Mouse (Mus musculus) right cerebral cortex, postnatal 4 days (tissue): ENCODE results near the gene Axin2.

Experiments
- DNase-seq: peaks from one replicate; pipeline ENCODE4 v3.0.0-alpha.2; 2022

Axin2 gene

DNA sequence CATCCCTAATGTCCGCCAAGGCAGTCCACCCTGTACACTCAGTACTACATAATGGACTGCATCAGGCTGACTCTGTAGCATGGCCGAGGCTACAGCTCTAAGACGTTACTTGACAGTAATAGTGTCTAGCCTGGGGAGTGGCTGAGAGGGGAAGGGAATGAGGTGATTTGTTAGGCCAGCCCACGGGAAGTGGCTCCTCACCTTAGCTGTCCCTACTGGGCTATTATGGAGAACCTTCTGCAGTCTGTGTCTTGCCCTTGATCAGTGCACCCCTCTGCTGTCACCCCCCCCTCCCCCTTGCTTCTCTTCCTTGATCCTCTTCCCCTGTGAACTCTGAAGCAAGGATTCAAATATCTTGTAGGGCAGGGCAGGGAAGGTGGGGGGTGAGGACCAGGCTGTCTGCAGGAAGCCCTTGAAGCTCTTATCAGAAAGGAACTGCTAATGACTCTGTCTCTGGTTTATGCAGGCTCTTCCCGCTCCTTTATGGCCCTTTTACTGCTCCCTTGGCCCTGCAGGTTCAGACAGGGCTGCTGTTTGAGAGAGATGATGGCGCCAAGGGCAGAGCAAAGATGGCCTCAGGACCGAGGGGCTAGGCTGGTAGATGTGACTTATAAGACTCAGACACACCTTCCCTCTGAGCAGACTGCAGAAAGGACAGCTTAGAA is 13.4 kb upstream of the Axin2 start:
- DNase-seq: no peak

DNA sequence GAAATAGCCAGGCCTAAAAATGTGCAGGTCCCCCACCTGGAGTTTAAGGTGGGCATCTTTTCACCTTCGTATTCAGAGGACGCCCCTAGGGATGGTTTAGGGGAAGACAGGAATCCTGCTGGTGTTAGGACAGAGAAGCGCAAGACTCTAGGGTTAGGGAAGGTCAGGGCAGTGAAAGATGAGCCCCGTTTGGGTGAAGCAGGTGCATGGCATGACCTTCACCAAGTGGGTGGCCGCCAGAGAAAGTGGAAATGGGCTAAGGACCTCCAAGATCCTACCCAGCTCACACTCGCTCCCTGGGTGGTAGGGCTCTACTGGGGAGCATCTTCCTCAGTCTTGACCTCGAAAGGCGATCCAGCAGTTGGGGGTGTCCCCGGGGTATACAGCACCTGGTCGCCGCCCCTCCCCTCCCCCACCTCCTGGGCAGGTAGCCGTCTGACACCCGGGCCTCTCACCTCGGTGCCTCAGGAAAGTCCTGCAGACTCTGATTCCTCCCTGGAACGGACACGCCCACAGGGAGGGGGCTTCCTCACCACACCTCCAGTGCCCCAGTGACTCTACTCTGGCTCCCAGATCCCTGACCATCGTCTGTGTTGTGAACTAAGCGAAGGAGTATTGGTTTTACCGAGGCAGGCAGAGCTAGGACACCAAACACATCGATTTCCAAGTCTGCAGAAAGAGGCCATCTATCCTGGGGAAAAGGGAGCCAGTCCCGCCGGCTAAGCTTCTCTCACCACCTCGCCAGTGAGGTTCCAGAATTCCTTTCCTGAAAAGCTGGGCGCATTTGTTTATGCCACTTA is 10.6 kb upstream of the Axin2 start:
- no peak for DNase-seq

DNA sequence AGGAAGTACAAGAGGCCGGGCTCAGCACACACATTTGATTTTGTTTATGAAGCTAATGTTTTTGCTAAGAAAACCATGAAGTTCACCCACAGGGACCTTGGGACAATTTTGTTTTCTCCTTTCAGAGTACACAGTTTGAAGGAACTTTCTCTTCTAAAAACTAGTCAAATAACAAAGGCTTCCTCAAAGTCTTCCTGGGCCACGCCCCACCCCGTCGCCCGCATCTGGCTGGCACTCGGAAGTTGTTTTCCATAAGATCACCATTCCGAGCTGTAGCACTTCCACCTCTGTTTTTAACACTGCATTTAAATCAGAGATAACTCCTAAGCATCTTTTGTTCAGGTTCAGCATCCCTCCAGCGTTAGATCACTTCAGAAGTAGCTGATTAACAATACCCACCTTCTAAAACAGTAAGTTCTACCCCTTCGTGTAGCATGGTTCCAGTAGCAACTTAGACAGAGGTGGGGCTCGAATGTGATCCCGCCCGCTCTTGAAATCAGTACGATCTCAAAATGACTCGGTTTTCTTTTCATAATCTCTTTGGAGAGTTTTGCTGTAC is 9.7 kb upstream of the Axin2 start:
- DNase-seq: no peak

DNA sequence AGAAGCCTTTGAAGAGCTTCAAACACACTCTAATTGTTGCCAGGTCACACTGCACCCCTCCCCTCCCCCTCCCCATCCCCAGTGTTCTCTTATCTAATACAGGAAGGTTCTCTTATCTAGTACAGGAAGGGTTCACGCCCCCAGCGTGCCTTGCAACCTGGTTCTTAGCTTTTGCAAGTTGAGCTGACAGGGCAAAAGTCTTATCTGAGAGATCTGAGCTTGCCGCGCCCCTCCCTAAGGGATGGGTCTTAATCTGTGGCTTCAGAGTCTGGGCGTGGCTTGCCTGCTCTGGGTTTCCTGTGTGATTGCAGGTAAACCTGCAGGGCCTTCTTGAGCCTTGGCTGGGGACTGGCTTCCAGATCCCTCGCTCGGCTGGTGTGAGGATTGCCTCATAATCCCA is 9.2 kb upstream of the Axin2 start:
- DNase-seq: no peak

DNA sequence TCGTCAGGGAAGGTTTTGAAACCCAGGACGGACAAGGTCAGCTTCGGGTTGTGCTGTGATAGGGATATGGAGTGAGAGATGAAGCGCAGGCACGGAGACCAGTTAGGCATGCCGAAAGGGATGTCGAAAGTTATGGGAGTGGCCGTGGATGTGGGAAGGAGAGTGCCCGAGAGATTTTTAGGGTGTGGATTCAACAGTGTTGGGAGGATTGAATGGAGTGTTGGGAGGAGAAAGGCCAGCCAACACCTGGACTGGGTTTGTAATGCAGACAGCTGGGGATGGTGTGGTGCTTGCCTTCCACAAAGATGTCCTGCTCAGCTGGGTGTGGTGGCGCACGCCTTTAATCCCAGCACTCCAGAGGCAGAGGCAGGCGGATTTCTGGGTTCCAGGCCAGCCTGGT is 8.0 kb upstream of the Axin2 start:
- no peak for DNase-seq

DNA sequence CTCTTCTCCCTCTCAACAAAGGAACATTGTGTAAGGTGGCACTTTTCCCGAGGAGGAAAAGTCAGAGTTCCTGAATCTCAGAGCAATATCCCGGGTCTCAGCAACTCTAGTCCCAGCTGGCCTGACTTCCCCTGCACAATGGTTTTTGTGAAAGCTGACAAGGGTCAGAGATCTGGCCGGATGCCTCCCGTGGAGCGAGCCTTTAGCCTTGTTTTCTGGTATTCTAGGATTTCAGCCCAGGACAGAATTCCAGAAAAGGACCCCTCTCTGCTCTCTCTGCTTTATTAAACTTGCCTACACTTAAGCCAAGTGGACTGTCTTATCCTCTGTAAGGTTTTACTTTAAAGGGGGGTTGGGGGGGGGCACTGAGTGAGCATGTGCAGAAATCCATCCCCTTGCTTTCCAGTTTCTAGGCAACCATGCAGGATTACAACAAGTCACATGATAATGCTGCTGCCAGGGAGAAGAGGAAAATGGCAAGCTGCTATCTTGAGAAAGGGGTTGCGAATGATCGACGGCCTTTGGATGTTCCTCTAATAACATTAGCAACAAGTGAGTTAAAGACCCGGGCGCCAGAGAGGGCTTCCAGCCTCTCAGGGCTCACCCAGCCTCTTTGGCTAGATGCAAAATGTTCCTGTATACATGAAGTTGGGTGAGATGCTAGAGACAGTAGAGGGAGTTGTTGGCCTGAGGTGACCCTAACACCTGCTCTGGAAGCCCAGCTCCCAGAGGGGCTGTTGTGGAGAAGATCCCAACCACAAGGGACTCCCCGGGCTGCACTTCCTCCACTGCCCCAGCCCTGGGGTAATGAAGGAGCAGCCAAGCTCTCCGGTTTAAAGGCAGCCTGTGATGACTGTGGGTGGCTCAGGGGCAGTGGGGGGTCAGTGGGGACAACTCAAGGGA is 2.5 kb upstream of the Axin2 start:
- no peak for DNase-seq

DNA sequence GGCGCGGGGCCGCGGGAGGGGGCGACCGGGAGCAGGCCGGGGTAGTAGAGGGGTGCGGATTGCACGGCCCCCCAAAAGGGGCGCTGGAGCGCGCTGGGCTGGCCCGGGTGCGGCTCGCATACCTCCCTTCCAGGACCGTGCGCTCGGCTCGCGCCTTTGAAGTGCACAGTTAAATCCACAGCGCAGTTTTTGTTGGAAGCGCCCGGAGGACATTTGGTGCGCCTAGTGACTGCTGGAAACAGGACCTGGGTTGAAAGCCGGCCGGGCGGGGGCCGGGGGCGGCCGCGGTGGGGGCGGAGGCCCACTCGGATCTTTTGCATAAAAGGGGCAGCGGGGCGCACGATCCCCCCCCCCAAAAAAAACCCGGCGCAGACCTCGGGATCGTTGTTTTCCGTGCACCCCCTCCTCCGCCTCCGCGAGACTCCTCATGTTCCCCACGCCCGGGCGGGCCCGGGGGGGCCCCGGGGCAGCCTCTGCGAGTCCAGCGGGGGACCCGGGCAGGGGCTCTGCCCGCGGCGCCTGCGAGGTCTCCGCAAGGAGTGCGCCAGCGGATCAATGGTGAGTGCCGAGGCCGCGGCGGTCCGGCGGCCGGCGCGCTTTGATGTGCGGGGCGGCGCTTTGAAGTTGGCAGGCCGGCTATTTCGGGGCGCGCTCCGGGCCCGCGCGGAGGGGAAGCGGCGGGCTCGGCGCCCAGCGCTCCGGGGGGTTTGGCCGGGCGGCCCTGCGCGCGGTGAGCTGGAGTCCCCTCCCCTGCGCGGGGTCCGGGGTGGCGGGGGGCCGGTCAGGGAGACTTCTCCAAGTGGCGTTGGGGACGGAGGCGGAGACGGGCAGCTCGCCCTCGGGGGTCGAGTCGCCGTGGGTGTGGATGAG is 722 bp downstream of the Axin2 start:
- peak; percentile 74 for DNase-seq

DNA sequence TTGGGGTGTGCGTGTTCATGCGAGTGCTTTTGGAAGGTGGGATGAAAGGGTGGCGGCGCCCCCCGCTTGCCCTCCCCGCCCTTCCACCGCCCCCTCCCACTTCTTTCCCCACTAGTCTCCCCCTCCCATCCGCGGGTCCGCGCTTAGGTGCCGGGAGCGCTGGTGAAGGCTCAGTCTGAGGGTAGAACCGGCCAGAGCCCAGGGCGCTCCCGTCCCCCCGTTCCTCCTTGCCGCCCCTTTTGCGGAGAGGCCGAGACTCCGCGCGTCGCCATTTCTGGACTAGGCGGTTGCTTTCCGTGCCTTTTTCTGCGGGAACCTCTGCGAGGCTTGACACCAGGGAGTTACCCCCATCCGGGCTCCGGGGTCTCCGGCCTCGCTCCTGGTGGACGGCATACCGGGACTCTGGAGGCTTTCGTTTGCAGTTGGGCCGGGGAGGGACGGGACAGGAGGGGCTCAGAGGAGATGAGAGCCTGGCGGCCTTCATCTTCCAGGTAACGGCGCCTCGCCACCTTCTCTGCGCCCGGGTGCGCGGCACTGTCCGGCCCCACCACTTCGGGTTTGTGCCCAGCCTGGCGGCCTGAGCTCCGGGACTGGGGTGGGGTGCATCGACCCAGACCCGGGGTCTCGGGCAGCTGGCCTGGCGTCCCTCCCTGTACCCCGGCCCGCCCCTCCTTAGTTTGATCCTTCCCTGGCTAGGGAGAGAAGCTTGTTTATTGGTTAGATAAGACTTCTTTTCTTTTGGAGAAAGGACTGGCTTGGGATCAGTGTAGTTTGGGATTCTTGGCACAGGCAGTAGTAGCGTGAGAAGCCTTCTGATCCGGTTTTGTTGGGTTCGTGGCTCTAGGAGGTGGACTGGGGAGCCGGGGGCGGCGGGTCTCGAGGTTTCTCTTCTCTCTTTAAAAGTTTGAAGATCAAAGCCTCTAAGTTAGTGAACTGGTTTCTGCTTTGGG is 1.6 kb downstream of the Axin2 start:
- peak; percentile 43 for DNase-seq

DNA sequence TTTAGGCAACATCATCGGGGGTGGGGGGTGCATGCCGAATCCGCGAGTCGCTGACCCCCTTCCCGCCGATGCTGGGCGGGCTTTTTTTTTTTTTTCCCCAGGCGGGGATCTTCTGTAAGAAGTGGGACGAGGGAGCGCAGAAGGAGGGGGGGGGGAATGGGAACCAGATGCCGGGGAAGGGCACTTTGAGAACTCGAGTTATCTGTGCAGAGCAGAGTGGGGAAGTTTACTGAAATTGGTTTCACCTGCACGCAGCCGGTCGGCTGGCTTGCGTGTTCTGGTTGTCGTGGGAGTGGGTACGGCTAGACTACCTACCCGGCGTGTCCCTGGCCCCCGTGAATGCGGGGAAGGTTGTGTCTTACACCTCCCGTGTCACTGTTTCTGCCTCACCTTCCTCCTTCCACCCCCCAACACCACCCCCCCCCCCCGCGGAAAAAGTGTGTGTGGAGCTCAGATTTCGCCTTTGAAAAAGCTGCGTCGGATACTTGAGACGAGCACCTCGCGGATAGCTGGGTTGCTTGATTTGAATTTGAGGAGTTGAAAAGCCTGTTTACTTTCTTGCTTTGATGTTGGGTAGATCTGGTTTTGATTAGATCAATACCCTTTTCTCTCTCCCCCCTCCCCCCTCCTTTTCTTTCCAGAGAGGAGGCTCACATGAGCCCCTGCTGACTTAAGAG is 2.5 kb downstream of the Axin2 start:
- no peak for DNase-seq

DNA sequence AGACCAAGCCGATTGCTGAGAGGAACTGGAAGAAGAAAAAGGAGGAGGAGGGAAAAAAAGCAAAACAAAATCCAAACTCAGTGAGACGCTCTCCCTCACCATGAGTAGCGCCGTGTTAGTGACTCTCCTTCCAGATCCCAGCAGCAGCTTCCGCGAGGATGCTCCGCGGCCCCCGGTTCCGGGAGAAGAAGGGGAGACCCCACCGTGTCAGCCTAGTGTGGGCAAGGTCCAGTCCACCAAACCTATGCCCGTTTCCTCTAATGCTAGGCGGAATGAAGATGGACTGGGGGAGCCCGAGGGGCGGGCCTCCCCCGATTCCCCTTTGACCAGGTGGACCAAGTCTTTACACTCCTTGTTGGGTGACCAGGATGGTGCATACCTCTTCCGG is 3.0 kb downstream of the Axin2 start:
- no peak for DNase-seq

DNA sequence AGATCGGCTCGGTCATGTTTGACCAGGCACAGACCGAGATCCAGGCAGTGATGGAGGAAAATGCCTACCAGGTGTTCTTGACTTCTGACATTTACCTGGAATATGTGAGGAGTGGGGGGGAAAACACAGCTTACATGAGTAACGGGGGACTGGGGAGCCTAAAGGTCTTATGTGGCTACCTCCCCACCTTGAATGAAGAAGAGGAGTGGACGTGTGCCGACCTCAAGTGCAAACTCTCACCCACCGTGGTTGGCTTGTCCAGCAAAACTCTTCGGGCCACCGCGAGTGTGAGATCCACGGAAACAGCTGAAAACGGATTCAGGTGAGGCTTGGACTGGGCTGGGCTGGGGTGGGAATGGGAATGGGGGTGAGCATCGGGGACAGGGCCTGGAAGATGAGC is 3.6 kb downstream of the Axin2 start:
- DNase-seq: no peak

DNA sequence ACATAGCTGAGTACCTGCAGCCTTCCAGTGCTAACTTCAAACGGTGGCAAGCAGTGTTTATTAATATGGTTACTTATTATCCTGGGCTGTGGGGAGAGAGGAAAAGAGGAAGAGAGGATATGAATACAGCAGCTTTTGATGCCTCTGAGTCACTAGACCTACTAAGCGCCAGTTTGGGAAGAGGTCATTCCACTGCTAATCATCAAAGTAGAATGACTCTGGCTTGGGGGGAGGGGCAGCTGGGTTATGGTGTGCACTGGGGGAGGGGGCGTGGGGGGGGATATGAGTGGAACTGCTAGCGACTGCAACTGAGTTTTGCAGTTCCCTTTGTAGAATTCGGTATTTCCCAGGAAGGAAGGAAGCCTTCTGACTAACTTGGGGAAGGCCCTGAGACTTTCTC is 4.2 kb downstream of the Axin2 start:
- DNase-seq: no peak

DNA sequence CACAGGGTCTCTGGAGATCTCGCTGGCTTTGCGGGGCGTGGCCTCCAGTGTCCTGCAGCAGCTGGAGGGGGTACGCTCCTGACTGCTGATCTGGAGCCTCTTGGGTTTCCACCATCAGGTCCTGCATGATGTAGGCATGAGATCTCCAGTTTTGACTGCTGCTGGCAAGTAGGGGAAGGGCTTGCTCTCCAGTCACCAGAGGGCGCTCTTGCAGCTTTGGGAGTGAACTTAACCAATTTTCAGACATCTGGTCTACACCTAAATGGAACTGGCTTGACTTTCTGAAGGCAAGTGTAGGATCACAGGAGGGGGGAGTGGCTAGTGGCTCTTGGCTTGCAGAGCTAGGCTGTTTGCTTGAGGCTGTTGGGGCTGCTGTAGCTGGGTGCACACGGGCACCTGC is 5.1 kb downstream of the Axin2 start:
- peak; percentile 92 for DNase-seq

DNA sequence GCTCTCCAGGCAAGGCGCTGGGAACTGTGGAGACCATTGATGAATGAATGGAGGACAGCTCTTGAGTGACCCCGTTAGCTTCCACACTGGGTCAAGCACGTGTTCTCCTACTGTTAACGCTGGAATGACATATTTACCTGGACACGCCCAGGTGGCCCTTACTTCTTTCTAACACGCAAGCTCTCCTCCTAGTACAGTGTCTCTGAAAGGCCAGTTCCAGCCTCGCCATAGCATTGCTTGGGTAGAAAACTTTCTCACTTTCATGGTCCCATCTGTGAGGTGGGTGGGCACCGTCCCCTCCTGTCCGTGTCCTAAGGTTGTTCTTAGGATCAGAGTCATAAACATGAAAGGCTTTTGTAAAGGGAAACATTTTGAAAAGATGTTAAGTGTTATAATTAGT is 5.7 kb downstream of the Axin2 start:
- no peak for DNase-seq

DNA sequence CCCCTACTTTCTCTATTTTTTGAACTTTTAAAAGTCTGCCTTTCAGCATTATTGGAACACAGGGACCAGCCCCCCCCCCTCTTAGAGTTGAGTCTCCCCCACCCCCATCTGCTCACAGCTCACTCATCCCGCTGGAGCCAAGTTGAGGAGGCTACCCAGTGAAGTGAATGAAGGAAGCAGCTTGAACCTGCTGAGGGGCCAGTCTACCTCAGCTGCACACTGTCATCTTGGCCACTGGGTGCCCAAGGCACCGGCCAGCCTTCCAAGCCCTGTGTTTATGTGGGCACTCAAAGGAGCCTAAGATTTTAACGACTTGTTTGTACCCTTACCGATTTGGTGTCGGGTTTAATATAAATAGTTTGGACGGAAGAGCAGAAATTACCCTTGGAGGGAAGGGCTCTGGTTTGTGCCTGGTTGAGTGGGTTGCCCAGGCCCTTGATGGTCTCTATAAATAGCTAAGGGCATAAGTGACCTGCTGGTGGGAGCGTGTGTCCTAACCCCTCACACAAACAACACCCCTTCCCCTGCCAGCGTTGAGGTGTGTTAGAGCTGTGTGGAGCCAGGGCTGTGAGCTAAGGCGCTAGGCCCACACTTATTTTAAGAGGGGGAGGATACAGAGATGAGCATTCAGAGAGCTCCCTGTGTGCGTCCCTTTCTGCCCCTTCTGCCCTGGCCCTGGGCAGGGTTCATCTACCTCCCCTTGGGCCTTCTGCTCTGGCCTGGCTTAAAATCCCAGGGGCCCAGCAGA is 6.4 kb downstream of the Axin2 start:
- no peak for DNase-seq

DNA sequence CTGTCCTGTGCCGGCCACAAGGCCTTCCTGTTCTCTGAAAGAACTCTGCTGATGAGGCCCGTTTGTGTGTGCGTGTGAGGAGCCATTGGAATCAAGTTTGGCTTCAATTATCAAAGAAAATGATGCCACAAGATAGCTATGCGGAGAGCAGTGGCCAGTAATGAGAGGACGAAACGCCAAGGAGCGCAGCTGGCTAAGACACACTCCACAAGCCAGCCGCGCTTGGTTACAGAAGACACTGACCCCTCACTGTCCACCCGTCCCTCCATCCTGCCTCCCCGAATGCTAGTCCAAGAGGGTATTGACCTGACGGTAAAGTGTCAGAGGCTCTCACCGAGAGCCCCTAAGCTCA is 6.9 kb downstream of the Axin2 start:
- DNase-seq: no peak

DNA sequence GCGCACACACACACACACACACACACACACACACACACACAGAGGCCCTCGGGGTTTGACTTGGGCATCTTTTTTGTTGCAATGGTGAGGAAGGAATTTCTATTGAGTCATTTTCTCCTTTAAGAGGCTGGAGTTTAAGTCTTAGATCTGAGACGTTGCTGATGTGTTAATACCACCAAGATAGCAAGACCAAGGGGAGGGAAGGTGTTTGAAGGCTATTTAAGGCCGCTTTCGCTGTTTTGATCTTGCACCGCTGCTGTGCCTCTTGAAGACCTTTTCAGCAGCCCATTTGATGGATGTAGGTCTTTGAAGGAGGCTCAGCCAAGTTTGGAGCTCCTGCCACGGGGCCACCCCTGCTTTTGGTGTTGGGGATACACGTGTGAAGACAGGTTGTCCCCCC is 7.9 kb downstream of the Axin2 start:
- no peak for DNase-seq

DNA sequence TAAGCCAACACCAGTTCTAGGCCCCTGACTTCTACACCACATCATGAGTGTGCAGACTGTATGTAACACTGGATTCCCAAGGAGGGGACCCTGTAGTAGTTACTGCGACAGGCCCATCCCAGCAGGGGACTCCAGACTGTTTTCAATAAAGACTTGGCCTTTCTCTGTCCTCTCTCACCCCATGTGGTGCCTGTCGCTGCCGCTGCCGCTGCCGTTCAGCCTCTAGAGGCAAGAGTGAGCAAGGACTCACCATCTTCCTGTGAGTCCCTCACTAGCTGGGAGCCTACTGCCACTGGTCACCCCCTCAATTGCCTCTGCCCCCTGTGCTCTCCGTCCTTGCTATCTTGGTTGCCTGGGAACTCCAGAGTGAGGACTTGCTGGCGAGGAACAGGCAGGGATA is 8.6 kb downstream of the Axin2 start:
- no peak for DNase-seq

DNA sequence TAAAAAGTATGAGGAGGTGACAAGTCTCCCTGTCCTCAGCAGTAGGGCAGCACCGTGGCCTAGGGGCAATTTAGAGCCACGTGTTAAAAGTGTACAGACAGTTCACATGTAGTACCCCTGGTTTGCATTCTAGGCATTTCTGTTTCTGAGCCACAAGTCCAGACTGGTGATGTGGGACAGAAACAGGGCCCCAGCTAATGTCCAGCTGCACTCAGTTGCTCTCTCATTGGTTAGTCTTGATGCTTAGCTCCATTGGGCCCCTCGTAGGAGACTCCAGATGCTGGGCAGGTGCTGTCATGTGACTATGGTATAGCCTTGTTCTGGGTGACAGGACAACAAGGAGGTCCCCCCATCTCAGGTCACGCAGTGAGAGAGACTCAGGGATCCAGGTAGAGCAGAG is 9.0 kb downstream of the Axin2 start:
- DNase-seq: no peak

DNA sequence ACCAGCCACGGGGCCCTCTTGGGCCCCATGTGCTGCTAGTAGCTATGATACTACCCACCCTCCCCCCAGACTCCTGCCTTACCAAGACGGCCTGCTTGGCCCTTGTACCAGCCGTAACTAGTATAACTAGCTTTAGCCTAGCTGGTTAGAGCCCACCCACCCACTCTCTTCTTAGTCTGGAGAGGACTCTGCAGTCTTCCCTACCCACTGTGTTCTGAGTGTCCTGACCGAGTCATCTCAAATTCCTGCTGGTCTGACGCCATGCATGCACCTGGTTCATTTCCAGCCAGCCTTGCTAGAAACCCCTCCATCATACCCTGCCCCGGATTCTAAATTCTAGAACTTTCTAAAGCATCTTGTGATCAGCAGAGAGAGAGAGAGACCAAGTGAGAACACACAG is 9.6 kb downstream of the Axin2 start:
- no peak for DNase-seq
